Mouse (Mus musculus) bone marrow macrophage, adult 2 months (primary cell): ENCODE measurements at regions not wholly inside any gene's neighbourhood (a gene's known extent, or its start where the extent isn't known, plus 50 kb on each side); places are given as distances from the start of the nearest gene placed in this dataset.

Source experiments
- CTCF ChIP-seq: IDR thresholded peaks from 2 replicates; pipeline ENCODE4 v1.5.1; 2012; ENCODE audit warnings: low read depth, mild to moderate bottlenecking, low read length, moderate library complexity
- POLR2A ChIP-seq: IDR thresholded peaks from 2 replicates; pipeline ENCODE4 v1.6.1; 2012; ENCODE audit warnings: mild to moderate bottlenecking, low read depth, low read length, borderline replicate concordance

- no peak for TF ChIP-seq CTCF
- no peak for TF ChIP-seq POLR2A
Measured at GRCm38 (mm10) chr11:6766725-6767124, 70.7 kb downstream of the Gm11983 start.
